Mouse (Mus musculus) lung, postnatal 0 days (tissue): Measurements from ENCODE around the gene Serinc2.

ENCODE experiments used
- CTCF ChIP-seq: IDR thresholded peaks from 2 replicates; pipeline ENCODE4 v1.5.1; 2016; ENCODE audit warnings: antibody characterized with exemption, mild to moderate bottlenecking
- EP300 ChIP-seq: IDR thresholded peaks from 2 replicates; pipeline ENCODE4 v1.6.1; 2016; ENCODE audit warnings: antibody characterized with exemption, mild to moderate bottlenecking, control low read depth

- TF ChIP-seq EP300 (no peak), CTCF (no peak)
Measured at GRCm38 (mm10) chr4:130211870-130212269, 67.1 kb downstream of the Serinc2 start.
